Mouse (Mus musculus): Measurements from ENCODE around the gene Stx8.

GRCm38 (mm10) chr11:67919593-67919992 lies 46.4 kb upstream of the Stx8 start:
- TF ChIP-seq CTCF (IDR thresholded peaks at IDR 0.05; ENCODE audit: low read depth) (no peak), EP300 (optimal IDR thresholded peaks at IDR 0.05) (no peak)

All from stomach, postnatal 0 days (tissue).